Mouse (Mus musculus) neural tube, embryonic 13.5 days (tissue): ENCODE results near the gene Rnf151. TPM values are rescaled to one million over a fixed set of nuclear protein-coding genes. Genes with fewer than 3 reads are reported as not detected.

Experiments
- ATAC-seq: fragments of 200-750 bp; cut with Nextera tagmentation; 2 replicates; pipeline ENCODE4 v1.8.0; 2017; ENCODE audit warnings: low read depth, mild to moderate bottlenecking, moderate TSS enrichment, moderate library complexity
- H3K27ac ChIP-seq: fragments of 300-500 bp; sonication (generic); replicated peaks from 2 replicates; pipeline ENCODE4 v1.5.1; 2015; ENCODE audit warnings: moderate library complexity, mild to moderate bottlenecking, inconsistent platforms
- H3K27me3 ChIP-seq: fragments of 300-500 bp; sonication (generic); 2 replicates; pipeline ENCODE4 v1.6.1; 2015; ENCODE audit warnings: mild to moderate bottlenecking, inconsistent platforms
- H3K36me3 ChIP-seq: fragments of 300-500 bp; sonication (generic); 2 replicates; pipeline ENCODE4 v1.6.1; 2015; ENCODE audit warnings: mild to moderate bottlenecking, inconsistent platforms
- H3K4me1 ChIP-seq: fragments of 300-500 bp; sonication (generic); replicated peaks from 2 replicates; pipeline ENCODE4 v1.6.1; 2015; ENCODE audit warnings: inconsistent platforms
- H3K4me2 ChIP-seq: fragments of 300-500 bp; sonication (generic); 2 replicates; pipeline ENCODE4 v1.6.1; 2015; ENCODE audit warnings: inconsistent platforms, mild to moderate bottlenecking, moderate library complexity
- H3K4me3 ChIP-seq: fragments of 300-500 bp; sonication (generic); 2 replicates; pipeline ENCODE4 v1.5.1; 2015; ENCODE audit warnings: mild to moderate bottlenecking, inconsistent platforms
- H3K9ac ChIP-seq: fragments of 300-500 bp; sonication (generic); 2 replicates; pipeline ENCODE4 v1.6.1; 2015; ENCODE audit warnings: moderate library complexity, mild to moderate bottlenecking, inconsistent platforms
- H3K9me3 ChIP-seq: fragments of 300-500 bp; sonication (generic); 2 replicates; pipeline ENCODE4 v1.6.1; 2016; ENCODE audit warnings: inconsistent platforms
- WGBS: fragments of 180-500 bp; shearing (Covaris S2); methylation state at CpG from one replicate; pipeline ENCODE4 v1.1.7; 2015; 5-methylcytosine and 5-hydroxymethylcytosine counted together
- polyA plus RNA-seq: library from polyadenylated mRNA; unstranded; fragments of >200 nt; fragmentation: Nextera tagmentation; extraction: Ambion mirVana; gene quantifications from 2 replicates; pipeline ENCODE4 v1.2.1, GENCODE M21; 2015

Gene Rnf151
- polyA plus RNA-seq, 1 experiment from 2014 or later: 0.18 TPM

GRCm38 (mm10) chr17:24695326-24696010 is 22.4 kb downstream of the Rnf151 start:
- H3K27ac ChIP-seq: peak overlapping the region; percentile 90
- H3K27me3 ChIP-seq: peaks cover 16% of the 10 kb centered on the region
- WGBS: 6% methylated on average over 45 of the region's 51 CpGs
- H3K4me2 ChIP-seq: peak overlapping the region; percentile 79
- H3K9ac ChIP-seq: peak overlapping the region; percentile 86
- H3K9me3 ChIP-seq: no peaks in the 10 kb centered on the region
- peaks cover 28% of the 10 kb centered on the region for H3K36me3 ChIP-seq
- peaks cover 42% of the 10 kb centered on the region for H3K4me1 ChIP-seq
- ATAC-seq: peak; percentile 41
- H3K4me3 ChIP-seq: peak overlapping the region; percentile 77

GRCm38 (mm10) chr17:24692385-24692784 is 25.5 kb downstream of the Rnf151 start:
- Histone ChIP-seq H3K4me3 (no peak overlapping the region), H3K4me2 (no peak overlapping the region), H3K4me1 (peaks cover 55% of the 10 kb centered on the region), H3K9ac (no peak overlapping the region), H3K36me3 (peaks cover 16% of the 10 kb centered on the region), H3K27me3 (peaks cover 39% of the 10 kb centered on the region), H3K27ac (no peak overlapping the region), H3K9me3 (no peaks in the 10 kb centered on the region)
- WGBS: 74% methylated on average over 5 of the region's 5 CpGs
- ATAC-seq: no peak

GRCm38 (mm10) chr17:24689251-24690081 is 28.4 kb downstream of the Rnf151 start, which contains the start of gene Syngr3:
Syngr3 (minus strand) TSS chr17:24689955.
- ATAC-seq: peak; percentile 74
- Histone ChIP-seq H3K27me3 (peaks cover 43% of the 10 kb centered on the region), H3K4me3 (peak within 1 kb of the TSS; percentile 60), H3K27ac (peak within 1 kb of the TSS; percentile 90), H3K4me1 (peaks cover 44% of the 10 kb centered on the region), H3K9me3 (no peaks in the 10 kb centered on the region), H3K9ac (peak within 1 kb of the TSS; percentile 88), H3K36me3 (peaks cover 16% of the 10 kb centered on the region), H3K4me2 (peak within 1 kb of the TSS; percentile 64)
- WGBS: under 1% methylated on average over 51 of the region's 55 CpGs

GRCm38 (mm10) chr17:24687599-24687998 is 30.3 kb downstream of the Rnf151 start:
- Histone ChIP-seq H3K9ac (peak overlapping the region; percentile 59), H3K4me3 (peak overlapping the region; percentile 60), H3K4me1 (peaks cover 39% of the 10 kb centered on the region), H3K36me3 (peaks cover 8% of the 10 kb centered on the region), H3K27ac (no peak overlapping the region), H3K9me3 (no peaks in the 10 kb centered on the region), H3K27me3 (peaks cover 43% of the 10 kb centered on the region), H3K4me2 (peak overlapping the region; percentile 64)
- 19% methylated on average over 23 of the region's 23 CpGs for WGBS
- ATAC-seq: no peak

GRCm38 (mm10) chr17:24687146-24687595 is 30.7 kb downstream of the Rnf151 start:
- no peaks in the 10 kb centered on the region for H3K9me3 ChIP-seq
- peaks cover 8% of the 10 kb centered on the region for H3K36me3 ChIP-seq
- no peak for ATAC-seq
- peaks cover 42% of the 10 kb centered on the region for H3K27me3 ChIP-seq
- peak overlapping the region; percentile 60 for H3K4me3 ChIP-seq
- 2% methylated on average over 24 of the region's 25 CpGs for WGBS
- peak overlapping the region; percentile 59 for H3K9ac ChIP-seq
- no peak overlapping the region for H3K27ac ChIP-seq
- H3K4me1 ChIP-seq: peaks cover 39% of the 10 kb centered on the region
- peak overlapping the region; percentile 64 for H3K4me2 ChIP-seq

GRCm38 (mm10) chr17:24686514-24686913 is 31.3 kb downstream of the Rnf151 start:
- no peaks in the 10 kb centered on the region for H3K9me3 ChIP-seq
- no peak overlapping the region for H3K9ac ChIP-seq
- whole genome bisulfite sequencing: 26% methylated on average over 16 of the region's 16 CpGs
- ATAC-seq: no peak
- H3K4me3 ChIP-seq: no peak overlapping the region
- peaks cover 11% of the 10 kb centered on the region for H3K36me3 ChIP-seq
- H3K4me2 ChIP-seq: peak overlapping the region; percentile 31
- H3K27ac ChIP-seq: no peak overlapping the region
- H3K27me3 ChIP-seq: peaks cover 37% of the 10 kb centered on the region
- H3K4me1 ChIP-seq: peaks cover 39% of the 10 kb centered on the region

GRCm38 (mm10) chr17:24677500-24678080 is 40.3 kb downstream of the Rnf151 start:
- no peaks in the 10 kb centered on the region for H3K27me3 ChIP-seq
- H3K36me3 ChIP-seq: peaks cover 59% of the 10 kb centered on the region
- H3K4me3 ChIP-seq: no peak overlapping the region
- H3K9me3 ChIP-seq: no peaks in the 10 kb centered on the region
- 89% methylated on average over 24 of the region's 24 CpGs for WGBS
- H3K9ac ChIP-seq: no peak overlapping the region
- ATAC-seq: no peak
- peaks cover under 1% of the 10 kb centered on the region; the same call in 1 of the 2 replicates for H3K4me1 ChIP-seq
- H3K27ac ChIP-seq: no peak overlapping the region
- H3K4me2 ChIP-seq: no peak overlapping the region

GRCm38 (mm10) chr17:24676877-24677276 is 41.0 kb downstream of the Rnf151 start:
- 97% methylated on average over 5 of the region's 5 CpGs for WGBS
- Histone ChIP-seq H3K9ac (no peak overlapping the region), H3K36me3 (peaks cover 52% of the 10 kb centered on the region), H3K4me2 (no peak overlapping the region), H3K9me3 (no peaks in the 10 kb centered on the region), H3K27ac (no peak overlapping the region), H3K4me3 (no peak overlapping the region), H3K4me1 (peaks cover 7% of the 10 kb centered on the region), H3K27me3 (no peaks in the 10 kb centered on the region)
- no peak for ATAC-seq

GRCm38 (mm10) chr17:24676187-24676586 is 41.7 kb downstream of the Rnf151 start:
- 63% methylated on average over 2 of the region's 2 CpGs for WGBS
- Histone ChIP-seq H3K4me2 (no peak overlapping the region), H3K27me3 (no peaks in the 10 kb centered on the region), H3K9me3 (no peaks in the 10 kb centered on the region), H3K9ac (no peak overlapping the region), H3K4me3 (no peak overlapping the region), H3K36me3 (peaks cover 45% of the 10 kb centered on the region), H3K27ac (no peak overlapping the region), H3K4me1 (peaks cover 14% of the 10 kb centered on the region)
- no peak for ATAC-seq

- peaks cover 26% of the 10 kb centered on the region for H3K4me1 ChIP-seq
- ATAC-seq: no peak
- no peak overlapping the region for H3K4me2 ChIP-seq
- no peaks in the 10 kb centered on the region for H3K9me3 ChIP-seq
- peaks cover 26% of the 10 kb centered on the region for H3K36me3 ChIP-seq
- no peak overlapping the region for H3K9ac ChIP-seq
- WGBS: 88% methylated on average over 7 of the region's 7 CpGs
- H3K27me3 ChIP-seq: no peaks in the 10 kb centered on the region
- H3K4me3 ChIP-seq: no peak overlapping the region
- H3K27ac ChIP-seq: no peak overlapping the region
Measured at GRCm38 (mm10) chr17:24674277-24674676, 43.6 kb downstream of the Rnf151 start.

GRCm38 (mm10) chr17:24672141-24672540 is 45.7 kb downstream of the Rnf151 start:
- peak overlapping the region; percentile 99 for H3K9ac ChIP-seq

GRCm38 (mm10) chr17:24671346-24671745 is 46.5 kb downstream of the Rnf151 start:
- 73% methylated on average over 5 of the region's 5 CpGs for WGBS
- Histone ChIP-seq H3K4me2 (peak overlapping the region; percentile 89), H3K36me3 (no peaks in the 10 kb centered on the region), H3K9ac (peak overlapping the region; percentile 99), H3K4me1 (peaks cover 35% of the 10 kb centered on the region), H3K9me3 (no peaks in the 10 kb centered on the region), H3K4me3 (0 out of 2 replicates have a peak overlapping the region, but pooled peaks have one; percentile 99), H3K27me3 (no peaks in the 10 kb centered on the region), H3K27ac (no peak overlapping the region)
- ATAC-seq: no peak

More at GRCm38 (mm10) chr17:24672141-24672540, 45.7 kb downstream of the Rnf151 start:
- no peak overlapping the region for H3K4me3 ChIP-seq
- no peaks in the 10 kb centered on the region for H3K9me3 ChIP-seq
- H3K36me3 ChIP-seq: peaks cover 5% of the 10 kb centered on the region
- H3K4me1 ChIP-seq: peaks cover 35% of the 10 kb centered on the region
- H3K27ac ChIP-seq: no peak overlapping the region
- H3K27me3 ChIP-seq: no peaks in the 10 kb centered on the region
- peak overlapping the region; percentile 89 for H3K4me2 ChIP-seq
- WGBS: 27% methylated on average over 5 of the region's 5 CpGs
- ATAC-seq: no peak
